Mouse (Mus musculus) hindbrain, embryonic 11.5 days (tissue): Measurements from ENCODE around the gene Nanos2. TPM values are rescaled to one million over a fixed set of nuclear protein-coding genes. Genes with fewer than 3 reads are reported as not detected.

Source experiments
- ATAC-seq: fragments of 200-750 bp; cut with Nextera tagmentation; 2 replicates; pipeline ENCODE4 v1.8.0; 2017; ENCODE audit warnings: mild to moderate bottlenecking, moderate TSS enrichment, moderate library complexity; ENCODE audit not compliant: low FRiP score
- DNase-seq: peaks from one replicate; pipeline ENCODE4 v3.0.0-alpha.2; 2015; ENCODE audit warnings: low spot score
- H3K27ac ChIP-seq: fragments of 300-500 bp; sonication (generic); 2 replicates; pipeline ENCODE4 v1.5.1; 2014; ENCODE audit warnings: mild to moderate bottlenecking, low read depth, low read length
- H3K27me3 ChIP-seq: fragments of 300-500 bp; sonication (generic); 2 replicates; pipeline ENCODE4 v1.6.1; 2014; ENCODE audit warnings: mild to moderate bottlenecking, low read length, moderate library complexity, mixed read lengths; ENCODE audit not compliant: control insufficient read depth, insufficient read depth
- H3K36me3 ChIP-seq: fragments of 300-500 bp; sonication (generic); 2 replicates; pipeline ENCODE4 v1.6.1; 2014; ENCODE audit warnings: mild to moderate bottlenecking, low read length, moderate library complexity, mixed read lengths; ENCODE audit not compliant: control insufficient read depth, insufficient read depth
- H3K4me1 ChIP-seq: fragments of 300-500 bp; sonication (generic); replicated peaks from 2 replicates; pipeline ENCODE4 v1.6.1; 2014; ENCODE audit warnings: low read length, mixed read lengths; ENCODE audit not compliant: control insufficient read depth, insufficient read depth
- H3K4me2 ChIP-seq: fragments of 300-500 bp; sonication (generic); replicated peaks from 2 replicates; pipeline ENCODE4 v1.6.1; 2014; ENCODE audit warnings: mild to moderate bottlenecking, low read depth, low read length
- H3K4me3 ChIP-seq: fragments of 300-500 bp; sonication (generic); 2 replicates; pipeline ENCODE4 v1.5.1; 2014; ENCODE audit warnings: low read depth, low read length
- H3K9ac ChIP-seq: fragments of 300-500 bp; sonication (generic); 2 replicates; pipeline ENCODE4 v1.6.1; 2014; ENCODE audit warnings: low read depth, low read length
- H3K9me3 ChIP-seq: fragments of 300-500 bp; sonication (generic); 2 replicates; pipeline ENCODE4 v1.6.1; 2016; ENCODE audit warnings: low read length; ENCODE audit not compliant: control insufficient read depth
- WGBS: fragments of 180-500 bp; shearing (Covaris S2); extraction: QIAGEN DNeasy Blood & Tissue Kit; methylation state at CpG from one replicate; pipeline ENCODE4 v1.1.7; 2014; 5-methylcytosine and 5-hydroxymethylcytosine counted together
- polyA plus RNA-seq: library from polyadenylated mRNA; unstranded; fragments of >200 nt; fragmentation: Nextera tagmentation; extraction: Ambion mirVana; gene quantifications from 2 replicates; pipeline ENCODE4 v1.2.1, GENCODE M21; 2014

The Nanos2 gene
- polyA plus RNA-seq, 1 experiment from 2014 or later, result not detected

GRCm38 (mm10) chr7:18986503-18986902 is 697 bp upstream of the Nanos2 start:
- WGBS, result 72% methylated on average over 2 of the region's 2 CpGs
- DNase-seq (no peak), ATAC-seq (no peak)
- H3K36me3 ChIP-seq, result no peaks in the 10 kb centered on the region
- no peak overlapping the region for H3K4me3 ChIP-seq
- H3K9ac ChIP-seq, result no peak overlapping the region
- no peaks in the 10 kb centered on the region; the same call in 1 of the 2 replicates for H3K4me1 ChIP-seq
- no peak overlapping the region for H3K4me2 ChIP-seq
- no peak overlapping the region for H3K27ac ChIP-seq
- no peaks in the 10 kb centered on the region for H3K9me3 ChIP-seq
- no peaks in the 10 kb centered on the region for H3K27me3 ChIP-seq

GRCm38 (mm10) chr7:18987747-18988146 is 547 bp downstream of the Nanos2 start:
- 68% methylated on average over 13 of the region's 13 CpGs for WGBS
- H3K9ac ChIP-seq, result no peak overlapping the region
- ATAC-seq, result no peak

GRCm38 (mm10) chr7:18988780-18989179 is 1.6 kb downstream of the Nanos2 start:
- WGBS, result 70% methylated on average over 6 of the region's 6 CpGs
- Histone ChIP-seq H3K9ac (no peak overlapping the region), H3K36me3 (no peaks in the 10 kb centered on the region), H3K4me3 (no peak overlapping the region), H3K27me3 (peaks cover 15% of the 10 kb centered on the region; the same call in 1 of the 2 replicates), H3K4me2 (no peak overlapping the region), H3K9me3 (no peaks in the 10 kb centered on the region), H3K4me1 (peaks cover 2% of the 10 kb centered on the region), H3K27ac (no peak overlapping the region)
- ATAC-seq, result no peak
- no peak for DNase-seq

More at GRCm38 (mm10) chr7:18987747-18988146, 547 bp downstream of the Nanos2 start:
- no peak overlapping the region for H3K4me3 ChIP-seq
- peaks cover 9% of the 10 kb centered on the region; the same call in 1 of the 2 replicates for H3K27me3 ChIP-seq
- DNase-seq, result no peak
- no peak overlapping the region for H3K4me2 ChIP-seq
- H3K27ac ChIP-seq, result no peak overlapping the region
- H3K4me1 ChIP-seq, result peaks cover 2% of the 10 kb centered on the region
- H3K36me3 ChIP-seq, result no peaks in the 10 kb centered on the region
- no peaks in the 10 kb centered on the region for H3K9me3 ChIP-seq

GRCm38 (mm10) chr7:18989995-18990394 is 2.8 kb downstream of the Nanos2 start:
- Histone ChIP-seq H3K36me3 (no peaks in the 10 kb centered on the region), H3K9me3 (no peaks in the 10 kb centered on the region), H3K27me3 (peaks cover 15% of the 10 kb centered on the region; the same call in 1 of the 2 replicates), H3K4me3 (peak overlapping the region; percentile 43), H3K4me1 (peaks cover 2% of the 10 kb centered on the region), H3K9ac (peak overlapping the region; percentile 8), H3K27ac (peak overlapping the region; percentile 87), H3K4me2 (peak overlapping the region; percentile 80)
- DNase-seq (peak; percentile 46), ATAC-seq (peak; percentile 11; the same call in 1 of the 2 replicates)
- WGBS, result 5% methylated on average over 5 of the region's 5 CpGs

- H3K4me3 ChIP-seq, result peak within 1 kb of the TSS; percentile 43
- H3K9ac ChIP-seq, result peak within 1 kb of the TSS; percentile 64
- peaks cover 15% of the 10 kb centered on the region; the same call in 1 of the 2 replicates for H3K27me3 ChIP-seq
- ATAC-seq, result peak; percentile 94
- peaks cover 2% of the 10 kb centered on the region for H3K4me1 ChIP-seq
- no peaks in the 10 kb centered on the region for H3K9me3 ChIP-seq
- DNase-seq, result peak; percentile 100
- WGBS, result under 1% methylated on average over 37 of the region's 37 CpGs
- no peaks in the 10 kb centered on the region for H3K36me3 ChIP-seq
- peak within 1 kb of the TSS; percentile 87 for H3K27ac ChIP-seq
- peak within 1 kb of the TSS; percentile 80 for H3K4me2 ChIP-seq
Observed at GRCm38 (mm10) chr7:18990601-18991295, 3.5 kb downstream of the Nanos2 start, which contains the start of gene Mypop. Mypop (plus strand) TSS chr7:18991245.

- Histone ChIP-seq H3K9ac (peak overlapping the region; percentile 64), H3K27me3 (peaks cover 15% of the 10 kb centered on the region; the same call in 1 of the 2 replicates), H3K36me3 (no peaks in the 10 kb centered on the region), H3K4me2 (peak overlapping the region; percentile 80), H3K4me3 (peak overlapping the region; percentile 43), H3K4me1 (peaks cover 2% of the 10 kb centered on the region), H3K9me3 (no peaks in the 10 kb centered on the region), H3K27ac (0 out of 2 replicates have a peak overlapping the region, but pooled peaks have one; percentile 34)
- WGBS, result under 1% methylated on average over 58 of the region's 59 CpGs
- DNase-seq, result peak; percentile 58
- peak; percentile 42; the same call in 1 of the 2 replicates for ATAC-seq
Observed at GRCm38 (mm10) chr7:18991660-18992293, 4.6 kb downstream of the Nanos2 start.

GRCm38 (mm10) chr7:18992294-18992675 is 5.1 kb downstream of the Nanos2 start:
- H3K27me3 ChIP-seq, result peaks cover 15% of the 10 kb centered on the region; the same call in 1 of the 2 replicates
- peak overlapping the region; percentile 43 for H3K4me3 ChIP-seq
- peak overlapping the region; percentile 80 for H3K4me2 ChIP-seq
- H3K9me3 ChIP-seq, result no peaks in the 10 kb centered on the region
- DNase-seq (no peak), ATAC-seq (no peak)
- no peaks in the 10 kb centered on the region for H3K36me3 ChIP-seq
- WGBS, result 2% methylated on average over 30 of the region's 31 CpGs
- no peak overlapping the region for H3K27ac ChIP-seq
- H3K4me1 ChIP-seq, result peaks cover 2% of the 10 kb centered on the region
- peak overlapping the region; percentile 64; the same call in 1 of the 2 replicates for H3K9ac ChIP-seq

- Histone ChIP-seq H3K9ac (no peak overlapping the region), H3K36me3 (no peaks in the 10 kb centered on the region), H3K4me2 (0 out of 2 replicates have a peak overlapping the region, but pooled peaks have one; percentile 1), H3K9me3 (no peaks in the 10 kb centered on the region), H3K4me1 (peaks cover 2% of the 10 kb centered on the region), H3K27me3 (peaks cover 15% of the 10 kb centered on the region; the same call in 1 of the 2 replicates), H3K4me3 (no peak overlapping the region), H3K27ac (no peak overlapping the region)
- 91% methylated on average over 5 of the region's 5 CpGs for WGBS
- DNase-seq (no peak), ATAC-seq (no peak)
Observed at GRCm38 (mm10) chr7:18993036-18993435, 5.8 kb downstream of the Nanos2 start.
